Mouse (Mus musculus) liver, adult 2 months (tissue): ENCODE data around the gene Rab25. TPM values are rescaled to one million over a fixed set of nuclear protein-coding genes. Genes with fewer than 3 reads are reported as not detected.
"Not testable (repeated sequence)": the region's sequence is repeated elsewhere in the genome, so short reads cannot be mapped to it uniquely, and the experiment has no call there.

Source experiments
- DNase-seq: peaks from one replicate; pipeline ENCODE4 v3.0.0-alpha.2; 2011; ENCODE audit warnings: low read depth, low spot score; ENCODE audit errors: extremely low read depth
- H3K27ac ChIP-seq: fragments of 200-500 bp; replicated peaks from 2 replicates; pipeline ENCODE4 v1.5.1; 2012; ENCODE audit warnings: low read depth, mild to moderate bottlenecking, control low read depth, inconsistent platforms, low read length; ENCODE audit not compliant: insufficient read depth
- H3K27me3 ChIP-seq: fragments of 200-500 bp; 2 replicates; pipeline ENCODE4 v1.6.1; 2012; ENCODE audit warnings: mild to moderate bottlenecking, moderate library complexity, low read length, inconsistent platforms; ENCODE audit not compliant: control insufficient read depth, insufficient read depth
- H3K36me3 ChIP-seq: fragments of 200-500 bp; 2 replicates; pipeline ENCODE4 v1.6.1; 2012; ENCODE audit warnings: low read length, inconsistent platforms; ENCODE audit not compliant: control insufficient read depth, insufficient read depth
- H3K4me1 ChIP-seq: fragments of 200-500 bp; 2 replicates; pipeline ENCODE4 v1.6.1; 2011; ENCODE audit warnings: low read length; ENCODE audit not compliant: control insufficient read depth, insufficient read depth
- H3K4me3 ChIP-seq: fragments of 200-500 bp; 2 replicates; pipeline ENCODE4 v1.5.1; 2011; ENCODE audit warnings: low read depth, mild to moderate bottlenecking, control low read depth, low read length, moderate library complexity; ENCODE audit not compliant: insufficient read depth
- H3K79me2 ChIP-seq: fragments of 200-500 bp; 2 replicates; pipeline ENCODE4 v1.6.1; 2012; ENCODE audit warnings: inconsistent platforms, mild to moderate bottlenecking, low read length, moderate library complexity; ENCODE audit not compliant: control insufficient read depth, insufficient read depth
- H3K9ac ChIP-seq: fragments of 200-500 bp; 2 replicates; pipeline ENCODE4 v1.6.1; 2012; ENCODE audit warnings: low read depth, mild to moderate bottlenecking, control low read depth, inconsistent platforms, low read length
- CTCF ChIP-seq: fragments of 200-500 bp; IDR thresholded peaks from 2 replicates; pipeline ENCODE4 v1.5.1; 2011; ENCODE audit warnings: low read depth, low read length, control low read depth
- POLR2A ChIP-seq: fragments of 200-500 bp; IDR thresholded peaks from 2 replicates; pipeline ENCODE4 v1.6.1; 2011; ENCODE audit warnings: low read length, control low read depth; ENCODE audit not compliant: insufficient read depth; ENCODE audit errors: extremely low read depth
- WGBS: fragments of 180-500 bp; shearing (Covaris S2); methylation state at CpG from one replicate; pipeline ENCODE4 v1.1.7; 2018; 5-methylcytosine and 5-hydroxymethylcytosine counted together
- polyA plus RNA-seq: library from polyadenylated mRNA; depleted of rRNA; stranded (reverse); fragments of >200 nt; gene quantifications from 2 replicates; pipeline ENCODE4 v1.2.3, GENCODE M21; 2012
- total RNA-seq: library from RNA; depleted of rRNA; stranded (reverse); fragments of >200 nt; gene quantifications from 2 replicates; pipeline ENCODE4 v1.2.3, GENCODE M21; 2014

Rab25 gene
- total and polyA plus RNA-seq, 2 experiments = 0.18 to 0.32 TPM

DNA sequence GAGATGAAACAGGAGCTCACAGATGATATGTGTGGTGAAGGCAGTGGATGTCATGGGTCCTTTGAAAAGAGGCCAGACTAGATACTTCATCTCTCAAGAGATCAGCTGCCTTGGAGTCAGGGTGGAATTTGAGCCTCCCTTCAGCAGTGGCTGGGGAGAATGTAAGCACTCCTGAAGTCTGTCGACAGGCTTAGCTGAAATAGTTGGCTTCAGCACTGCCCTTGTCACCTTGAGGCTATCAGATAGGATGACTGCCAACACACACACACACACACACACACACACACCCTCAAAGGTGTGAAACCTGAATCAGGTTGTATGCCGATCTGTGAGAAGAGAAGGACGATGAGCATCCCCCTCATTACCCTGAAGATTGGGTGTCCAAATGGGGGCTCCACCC, 42.9 kb upstream of the Rab25 start:
- peaks cover 12% of the 10 kb centered on the region for H3K4me1 ChIP-seq
- no peak overlapping the region for H3K27ac ChIP-seq
- peak; percentile 60 for DNase-seq
- no peaks in the 10 kb centered on the region for H3K27me3 ChIP-seq
- peaks cover 19% of the 10 kb centered on the region for H3K36me3 ChIP-seq
- H3K4me3 ChIP-seq = no peak overlapping the region
- 28% methylated on average over 3 of the region's 3 CpGs for WGBS
- H3K79me2 ChIP-seq = no peaks in the 10 kb centered on the region
- TF ChIP-seq CTCF = no peak
- TF ChIP-seq POLR2A = no peak
- H3K9ac ChIP-seq = no peak overlapping the region

GRCm38 (mm10) chr3:88590246-88590645, 42.1 kb upstream of the Rab25 start:
- WGBS = 67% methylated on average over 5 of the region's 5 CpGs
- H3K36me3 ChIP-seq = peaks cover 22% of the 10 kb centered on the region
- H3K79me2 ChIP-seq = no peaks in the 10 kb centered on the region
- no peaks in the 10 kb centered on the region for H3K27me3 ChIP-seq
- no peak overlapping the region for H3K9ac ChIP-seq
- peaks cover 12% of the 10 kb centered on the region for H3K4me1 ChIP-seq
- DNase-seq = no peak
- TF ChIP-seq POLR2A (no peak), CTCF (no peak)
- H3K4me3 ChIP-seq = no peak overlapping the region
- no peak overlapping the region for H3K27ac ChIP-seq

- H3K36me3 ChIP-seq = peaks cover 33% of the 10 kb centered on the region
- H3K27me3 ChIP-seq = no peaks in the 10 kb centered on the region
- peaks cover 5% of the 10 kb centered on the region for H3K4me1 ChIP-seq
- TF ChIP-seq CTCF (no peak), POLR2A (no peak)
- no peak overlapping the region for H3K9ac ChIP-seq
- no peaks in the 10 kb centered on the region for H3K79me2 ChIP-seq
- no peak for DNase-seq
- H3K27ac ChIP-seq = no peak overlapping the region
- 96% methylated on average over 5 of the region's 5 CpGs for WGBS
- no peak overlapping the region for H3K4me3 ChIP-seq
Observed at GRCm38 (mm10) chr3:88586640-88587039, 38.5 kb upstream of the Rab25 start.

DNA sequence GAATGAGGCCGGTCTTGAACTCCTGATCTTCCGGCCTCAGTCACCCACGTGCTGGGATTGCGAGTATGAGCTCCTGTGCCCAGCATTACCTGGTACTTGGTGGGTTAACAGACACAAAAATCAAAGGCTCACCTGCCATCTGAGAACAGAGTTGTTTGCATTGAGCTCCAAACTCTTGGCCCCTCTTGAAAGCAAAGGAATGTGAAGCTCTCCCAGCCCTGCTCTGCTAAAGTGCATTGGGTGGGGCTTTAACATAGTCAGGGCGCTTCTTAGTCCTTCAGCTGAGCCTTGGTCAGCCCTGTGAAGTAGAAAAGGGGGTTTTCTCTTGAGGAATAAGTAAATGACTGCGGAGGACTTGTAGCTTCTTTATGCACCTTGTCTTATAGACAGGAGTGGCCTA, 37.7 kb upstream of the Rab25 start:
- Histone ChIP-seq H3K27me3 (no peaks in the 10 kb centered on the region), H3K27ac (no peak overlapping the region), H3K4me1 (peaks cover under 1% of the 10 kb centered on the region; the same call in 1 of the 2 replicates), H3K4me3 (no peak overlapping the region), H3K9ac (no peak overlapping the region), H3K79me2 (no peaks in the 10 kb centered on the region), H3K36me3 (peaks cover 36% of the 10 kb centered on the region)
- no peak for TF ChIP-seq POLR2A
- no peak for TF ChIP-seq CTCF
- DNase-seq = no peak
- WGBS = 91% methylated on average over 6 of the region's 6 CpGs

DNA sequence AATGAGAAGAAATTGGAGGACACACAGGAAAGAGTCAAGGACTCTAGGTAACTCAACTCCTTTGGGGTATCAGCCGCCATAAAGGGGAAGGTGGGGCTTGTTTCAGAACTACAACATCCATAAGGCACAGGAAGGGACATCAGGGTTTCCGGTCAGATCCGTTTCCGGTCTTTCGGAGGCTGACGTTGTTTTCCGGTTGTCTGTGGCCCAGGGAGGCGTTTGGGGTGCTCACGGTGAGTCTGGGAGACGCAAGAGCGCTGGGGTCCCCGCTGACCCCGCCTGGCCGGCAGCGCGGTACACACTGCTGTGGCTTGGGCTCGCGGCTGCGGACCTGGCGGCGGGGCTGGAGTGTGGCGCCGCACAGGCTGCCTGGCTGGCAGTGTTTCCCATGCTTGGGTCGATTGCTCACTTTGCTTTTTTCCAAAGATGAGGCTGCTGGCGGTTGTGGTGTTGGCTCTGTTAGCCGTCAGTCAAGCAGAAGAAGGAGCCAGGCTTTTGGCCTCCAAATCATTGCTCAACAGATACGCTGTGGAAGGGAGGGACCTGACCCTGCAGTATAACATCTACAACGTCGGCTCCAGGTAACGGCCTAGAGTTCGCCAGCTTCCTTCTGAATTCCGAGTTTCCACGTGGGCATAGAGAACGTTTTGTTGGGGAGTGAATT, 31.5 kb upstream of the Rab25 start:
- peak overlapping the region; percentile 84 for H3K27ac ChIP-seq
- peak overlapping the region; percentile 92 for H3K9ac ChIP-seq
- no peaks in the 10 kb centered on the region for H3K79me2 ChIP-seq
- H3K27me3 ChIP-seq = no peaks in the 10 kb centered on the region
- H3K36me3 ChIP-seq = peaks cover 14% of the 10 kb centered on the region; the same call in 1 of the 2 replicates
- peak; percentile 93 for DNase-seq
- H3K4me1 ChIP-seq = no peaks in the 10 kb centered on the region
- whole genome bisulfite sequencing = under 1% methylated on average over 34 of the region's 34 CpGs
- peak overlapping the region; percentile 85 for H3K4me3 ChIP-seq
- TF ChIP-seq CTCF (no peak), POLR2A (peak; percentile 58; the same call in 1 of the 2 replicates)

DNA sequence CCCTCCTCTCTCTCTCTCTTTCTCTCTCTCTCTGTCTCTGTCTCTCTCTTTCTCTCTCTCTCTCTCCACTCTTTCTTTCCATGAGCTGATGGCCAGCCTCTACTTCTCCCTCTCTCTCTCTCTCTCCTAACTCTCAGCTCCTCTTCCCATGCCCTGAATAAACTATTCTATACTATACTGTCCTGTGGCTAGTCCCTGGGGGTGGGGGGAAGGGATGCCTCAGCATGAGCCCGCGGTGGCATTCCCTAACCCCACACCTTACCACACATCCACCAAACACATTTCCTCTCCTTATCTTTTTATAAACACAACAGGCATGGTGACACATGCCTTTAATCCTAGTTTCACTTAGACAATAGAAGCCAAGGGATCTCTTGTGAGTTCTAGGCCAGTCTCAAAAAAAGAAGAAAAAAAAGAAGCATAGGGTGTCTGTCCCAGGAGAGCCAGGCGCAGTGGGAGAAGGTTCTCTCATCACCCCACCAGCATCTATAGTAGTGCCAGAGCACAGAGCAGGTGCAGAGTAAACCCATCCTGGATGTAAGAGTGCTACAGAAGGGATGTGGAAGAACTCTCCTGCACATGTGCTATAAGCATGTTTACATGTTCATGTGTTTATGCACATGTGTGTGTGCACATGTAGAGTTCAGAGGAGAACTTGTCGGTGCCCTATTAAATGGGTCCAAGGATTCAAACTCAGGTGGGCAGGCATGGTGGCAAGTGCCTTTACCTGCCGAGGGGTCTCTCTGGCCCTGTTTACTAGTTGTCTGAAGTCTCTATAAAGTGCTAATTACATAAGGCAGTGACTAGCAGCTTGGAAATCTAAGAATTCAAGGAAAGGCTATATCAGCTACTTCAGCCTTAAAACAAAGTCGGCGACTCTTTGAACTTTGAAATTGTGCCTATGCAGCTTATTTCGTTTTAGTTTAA, 30.7 kb upstream of the Rab25 start:
- Histone ChIP-seq H3K36me3 (peaks cover 14% of the 10 kb centered on the region; the same call in 1 of the 2 replicates), H3K27me3 (no peaks in the 10 kb centered on the region), H3K4me1 (no peaks in the 10 kb centered on the region), H3K27ac (no peak overlapping the region), H3K9ac (no peak overlapping the region), H3K79me2 (no peaks in the 10 kb centered on the region), H3K4me3 (no peak overlapping the region)
- WGBS = 45% methylated on average over 8 of the region's 8 CpGs
- no peak for TF ChIP-seq CTCF
- no peak for TF ChIP-seq POLR2A
- DNase-seq = no peak

DNA sequence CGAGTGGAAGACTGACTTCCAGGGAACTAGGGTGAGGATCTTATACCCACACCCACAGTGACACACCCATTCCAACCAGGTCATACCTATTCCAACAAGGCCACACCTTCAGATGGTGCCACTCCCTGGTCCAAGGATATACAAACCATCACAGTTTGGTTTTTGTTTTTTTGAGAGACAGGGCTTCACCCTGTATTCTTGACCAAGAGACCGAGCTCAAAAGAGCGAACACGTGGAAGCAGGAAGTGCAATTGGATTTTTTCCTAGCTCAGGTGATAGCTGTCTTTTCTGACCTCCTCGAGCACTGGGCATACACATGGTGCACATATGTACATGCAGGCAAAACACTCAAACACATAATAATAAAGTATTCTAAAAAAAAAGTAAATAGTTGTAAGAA, 29.7 kb upstream of the Rab25 start:
- H3K27ac ChIP-seq, H3K9ac ChIP-seq, H3K4me1 ChIP-seq, H3K4me3 ChIP-seq, H3K79me2 ChIP-seq, DNase-seq, H3K27me3 ChIP-seq: not testable (repeated sequence)
- H3K36me3 ChIP-seq = peaks cover 10% of the 10 kb centered on the region; the same call in 1 of the 2 replicates
- WGBS = 86% methylated on average over 5 of the region's 5 CpGs
